In genomic region chr2:66123756-66124589, GRCm38 (mm10) we compare ENCODE assay signal across 8 mouse cellular contexts. TPM values are rescaled to one million over a fixed set of nuclear protein-coding genes. Genes with fewer than 3 reads are reported as not detected.
A peak's percentile ranks its signal among the peaks of the same experiment; 100 is the strongest.
DNase-seq lines count a peak whose midpoint lies in the region; ATAC-seq and TF ChIP-seq lines count a peak whose summit lies in the region.

No protein-coding gene starts in this region.

- peak overlapping the region; percentile 64 for H3K4me3 ChIP-seq in forebrain, embryonic 11.5 days (ENCODE audit: low read depth, low read length)
- peak overlapping the region; percentile 4 to 45 for H3K4me3 ChIP-seq in liver, embryonic 14.5 days (ENCODE audit: insufficient read depth in 1 of 2, low read depth in 2 of 2, low read length in 2 of 2)
- H3K4me3 ChIP-seq in neural tube, embryonic 14.5 days (ENCODE audit: low read depth, low read length) = peak overlapping the region; percentile 67

- H3K27me3 ChIP-seq in forebrain, embryonic 11.5 days (ENCODE audit: control insufficient read depth, insufficient read depth, low read length) = peaks cover 29% of the 10 kb centered on the region
- peaks cover 29% of the 10 kb centered on the region for H3K27me3 ChIP-seq in liver, embryonic 14.5 days (ENCODE audit: control insufficient read depth, insufficient read depth, low read length)
- H3K27me3 ChIP-seq in neural tube, embryonic 14.5 days (ENCODE audit: control insufficient read depth, insufficient read depth, low read length) = peaks cover 12% of the 10 kb centered on the region

- no peak for TF ChIP-seq EP300 in liver, embryonic 14.5 days (IDR thresholded peaks at IDR 0.05; ENCODE audit: low read depth)

- H3K4me1 ChIP-seq in forebrain, embryonic 11.5 days (replicated peaks; ENCODE audit: control insufficient read depth, insufficient read depth, low read length) = peaks cover 3% of the 10 kb centered on the region
- no peaks in the 10 kb centered on the region for H3K4me1 ChIP-seq in liver, embryonic 14.5 days (replicated peaks; ENCODE audit: control insufficient read depth in 2 of 2, insufficient read depth in 2 of 2, low read length in 1 of 2)
- H3K4me1 ChIP-seq in neural tube, embryonic 14.5 days (ENCODE audit: control insufficient read depth, insufficient read depth, low read length) = 0 out of 2 replicates have a peak, but pooled peaks cover 8% of the 10 kb centered on the region

- peak overlapping the region; percentile 100 for H3K4me2 ChIP-seq in forebrain, embryonic 11.5 days (ENCODE audit: low read depth, low read length, severe bottlenecking)
- H3K4me2 ChIP-seq in liver, embryonic 14.5 days (ENCODE audit: low read depth) = peak overlapping the region; percentile 36
- peak overlapping the region; percentile 100 for H3K4me2 ChIP-seq in neural tube, embryonic 14.5 days (ENCODE audit: low read depth, low read length)

- DNase-seq in lung, adult 18-20 months = peak; percentile 5 to 9
- DNase-seq in lung, postnatal 10 days = no peak
- DNase-seq in adrenal gland, postnatal 25 days = peak; percentile 9
- DNase-seq in forebrain, embryonic 11.5 days (ENCODE audit: low spot score) = peak; percentile 67
- DNase-seq in induced T-regulatory cell, adult 2 months (ENCODE audit: low read depth) = peak; percentile 32
- no peak for DNase-seq in liver, embryonic 14.5 days (ENCODE audit: low read depth in 3 of 3, low spot score in 3 of 3)
- DNase-seq in yolk sac, embryonic 10.5 days (ENCODE audit: low spot score) = no peak

- no peaks in the 10 kb centered on the region for H3K9me3 ChIP-seq in forebrain, embryonic 11.5 days (ENCODE audit: control insufficient read depth, low read length)
- H3K9me3 ChIP-seq in liver, embryonic 14.5 days (ENCODE audit: control insufficient read depth, low read length) = no peaks in the 10 kb centered on the region
- no peaks in the 10 kb centered on the region for H3K9me3 ChIP-seq in neural tube, embryonic 14.5 days (ENCODE audit: control insufficient read depth, low read length)

- H3K9ac ChIP-seq in forebrain, embryonic 11.5 days (ENCODE audit: low read length) = peak overlapping the region; percentile 52
- no peak overlapping the region for H3K9ac ChIP-seq in liver, embryonic 14.5 days (replicated peaks)
- H3K9ac ChIP-seq in neural tube, embryonic 14.5 days (replicated peaks; ENCODE audit: low read depth, low read length) = peak overlapping the region; percentile 59

- TF ChIP-seq CTCF in liver, embryonic 14.5 days (IDR thresholded peaks at IDR 0.05; ENCODE audit: low read depth) = no peak

- under 1% methylated on average over 46 of the region's 57 CpGs for WGBS in forebrain, embryonic 11.5 days
- WGBS in liver, embryonic 14.5 days (ENCODE audit: insufficient replicate concordance) = 1% methylated on average over 55 of the region's 57 CpGs
- under 1% methylated on average over 56 of the region's 57 CpGs for WGBS in neural tube, embryonic 14.5 days

- no peaks in the 10 kb centered on the region for H3K36me3 ChIP-seq in forebrain, embryonic 11.5 days (ENCODE audit: control insufficient read depth, insufficient read depth, low read length)
- H3K36me3 ChIP-seq in liver, embryonic 14.5 days (replicated peaks; ENCODE audit: control insufficient read depth, insufficient read depth, low read depth) = no peaks in the 10 kb centered on the region
- H3K36me3 ChIP-seq in neural tube, embryonic 14.5 days (ENCODE audit: control insufficient read depth, insufficient read depth, low read length) = no peaks in the 10 kb centered on the region

- peak; percentile 74 for ATAC-seq in forebrain, embryonic 11.5 days (replicated peaks; ENCODE audit: low FRiP score)
- ATAC-seq in liver, embryonic 14.5 days (ENCODE audit: insufficient read depth) = peak; percentile 35; the same call in 1 of the 2 replicates
- ATAC-seq in neural tube, embryonic 14.5 days (ENCODE audit: low read depth) = peak; percentile 73

- H3K27ac ChIP-seq in forebrain, embryonic 11.5 days (ENCODE audit: low read depth, low read length) = no peak overlapping the region
- no peak overlapping the region for H3K27ac ChIP-seq in liver, embryonic 14.5 days
- no peak overlapping the region for H3K27ac ChIP-seq in neural tube, embryonic 14.5 days (ENCODE audit: low read depth, low read length)

RNA-seq across cellular contexts. Expression of gene Galnt3, which starts 0.8 kb away (rescaled TPM):
- 0.73 and 1.7 TPM in 2 replicates for total RNA-seq in adrenal gland, postnatal 25 days (2021)
- polyA plus RNA-seq in forebrain, embryonic 11.5 days (2014; fragmentation: Nextera tagmentation; extraction: Ambion mirVana) = 0.83 and 1.3 TPM in 2 replicates
- 0.24 and 0.70 TPM in 2 replicates for polyA plus RNA-seq in liver, embryonic 14.5 days (2012; rRNA removed)
- 0.33 and 0.52 TPM in 2 replicates for polyA plus RNA-seq in liver, embryonic 14.5 days (2014; fragmentation: Nextera tagmentation; extraction: Ambion mirVana)
- polyA plus RNA-seq in neural tube, embryonic 14.5 days (2014; fragmentation: Nextera tagmentation; extraction: Ambion mirVana) = 1.2 and 1.3 TPM in 2 replicates

Comparison
In these comparisons a context has a peak if more than half of its experiments do, and no peak if none do; other contexts are left out.
1. DNase-seq: peak in lung, adult 18-20 months (2 of 2), adrenal gland, postnatal 25 days (single experiment), forebrain, embryonic 11.5 days (single experiment) and induced T-regulatory cell, adult 2 months (single experiment); none in lung, postnatal 10 days (single experiment), liver, embryonic 14.5 days (0 of 3) and yolk sac, embryonic 10.5 days (single experiment).
2. H3K4me2 ChIP-seq: peak in every context shown above with its lines; median percentile 100 in forebrain, embryonic 11.5 days; 100 in neural tube, embryonic 14.5 days; 36 in liver, embryonic 14.5 days.
3. Peak in every context shown above with its lines, with median percentiles within 50 percentile points of each other: ATAC-seq and H3K4me3 ChIP-seq.